Mouse (Mus musculus) hindbrain, embryonic 16.5 days (tissue): ENCODE results near the gene Ctnnbip1. TPM values are rescaled to one million over a fixed set of nuclear protein-coding genes. Genes with fewer than 3 reads are reported as not detected.

Experiments used
- ATAC-seq: fragments of 200-750 bp; cut with Nextera tagmentation; 2 replicates; pipeline ENCODE4 v1.8.0; 2017; ENCODE audit warnings: moderate TSS enrichment, moderate library complexity
- H3K27ac ChIP-seq: fragments of 300-500 bp; sonication (generic); 2 replicates; pipeline ENCODE4 v1.5.1; 2014; ENCODE audit warnings: low read depth, mild to moderate bottlenecking, control low read depth, low read length, moderate library complexity
- H3K27me3 ChIP-seq: fragments of 300-500 bp; sonication (generic); replicated peaks from 2 replicates; pipeline ENCODE4 v1.6.1; 2014; ENCODE audit warnings: low read length; ENCODE audit not compliant: control insufficient read depth, insufficient read depth
- H3K36me3 ChIP-seq: fragments of 300-500 bp; sonication (generic); 2 replicates; pipeline ENCODE4 v1.6.1; 2014; ENCODE audit warnings: mild to moderate bottlenecking, low read length, moderate library complexity, mixed read lengths; ENCODE audit not compliant: control insufficient read depth, insufficient read depth
- H3K4me1 ChIP-seq: fragments of 300-500 bp; sonication (generic); 2 replicates; pipeline ENCODE4 v1.6.1; 2014; ENCODE audit warnings: low read depth, low read length; ENCODE audit not compliant: control insufficient read depth, insufficient read depth
- H3K4me2 ChIP-seq: fragments of 300-500 bp; sonication (generic); 2 replicates; pipeline ENCODE4 v1.6.1; 2014; ENCODE audit warnings: mild to moderate bottlenecking, low read length, control low read depth, moderate library complexity
- H3K4me3 ChIP-seq: fragments of 300-500 bp; sonication (generic); 2 replicates; pipeline ENCODE4 v1.5.1; 2014; ENCODE audit warnings: mild to moderate bottlenecking, low read length, control low read depth, moderate library complexity
- H3K9ac ChIP-seq: fragments of 300-500 bp; sonication (generic); 2 replicates; pipeline ENCODE4 v1.6.1; 2014; ENCODE audit warnings: low read depth, mild to moderate bottlenecking, control low read depth, low read length, moderate library complexity
- H3K9me3 ChIP-seq: fragments of 300-500 bp; sonication (generic); 2 replicates; pipeline ENCODE4 v1.6.1; 2014; ENCODE audit warnings: mild to moderate bottlenecking, low read length, moderate library complexity; ENCODE audit not compliant: control insufficient read depth
- WGBS: fragments of 180-500 bp; shearing (Covaris S2); extraction: QIAGEN DNeasy Blood & Tissue Kit; methylation state at CpG from one replicate; pipeline ENCODE4 v1.1.7; 2014; 5-methylcytosine and 5-hydroxymethylcytosine counted together
- polyA plus RNA-seq: library from polyadenylated mRNA; unstranded; fragments of >200 nt; fragmentation: Nextera tagmentation; extraction: Ambion mirVana; gene quantifications from 2 replicates; pipeline ENCODE4 v1.2.1, GENCODE M21; 2015

Ctnnbip1 gene
- polyA plus RNA-seq, 1 experiment from 2014 or later: 106 TPM

GRCm38 (mm10) chr4:149491151-149491550 lies 26.9 kb upstream of the Ctnnbip1 start:
- ATAC-seq: no peak
- Histone ChIP-seq H3K36me3 (peaks cover 31% of the 10 kb centered on the region), H3K4me3 (no peak overlapping the region), H3K4me2 (no peak overlapping the region), H3K4me1 (peaks cover 9% of the 10 kb centered on the region), H3K27ac (no peak overlapping the region), H3K9ac (no peak overlapping the region), H3K27me3 (no peaks in the 10 kb centered on the region), H3K9me3 (no peaks in the 10 kb centered on the region)
- WGBS: 98% methylated on average over 3 of the region's 3 CpGs

GRCm38 (mm10) chr4:149496612-149497011 lies 21.4 kb upstream of the Ctnnbip1 start:
- H3K4me2 ChIP-seq: no peak overlapping the region
- H3K4me3 ChIP-seq: no peak overlapping the region
- no peaks in the 10 kb centered on the region for H3K4me1 ChIP-seq
- WGBS: 2% methylated on average over 2 of the region's 2 CpGs
- H3K27ac ChIP-seq: peak overlapping the region; percentile 45; the same call in 1 of the 2 replicates
- no peak overlapping the region for H3K9ac ChIP-seq
- peak; percentile 85 for ATAC-seq
- peaks cover 17% of the 10 kb centered on the region; the same call in 1 of the 2 replicates for H3K36me3 ChIP-seq
- no peaks in the 10 kb centered on the region for H3K27me3 ChIP-seq
- H3K9me3 ChIP-seq: no peaks in the 10 kb centered on the region

GRCm38 (mm10) chr4:149498901-149499300 lies 19.1 kb upstream of the Ctnnbip1 start:
- H3K9me3 ChIP-seq: no peaks in the 10 kb centered on the region
- no peak overlapping the region for H3K4me2 ChIP-seq
- H3K27ac ChIP-seq: no peak overlapping the region
- no peaks in the 10 kb centered on the region for H3K4me1 ChIP-seq
- 87% methylated on average over 8 of the region's 8 CpGs for WGBS
- H3K27me3 ChIP-seq: no peaks in the 10 kb centered on the region
- H3K9ac ChIP-seq: no peak overlapping the region
- no peak for ATAC-seq
- H3K36me3 ChIP-seq: peaks cover 14% of the 10 kb centered on the region; the same call in 1 of the 2 replicates
- no peak overlapping the region for H3K4me3 ChIP-seq

- Histone ChIP-seq H3K27me3 (no peaks in the 10 kb centered on the region), H3K27ac (no peak overlapping the region), H3K9me3 (no peaks in the 10 kb centered on the region), H3K9ac (no peak overlapping the region), H3K4me2 (no peak overlapping the region), H3K4me3 (no peak overlapping the region), H3K36me3 (peaks cover 14% of the 10 kb centered on the region; the same call in 1 of the 2 replicates), H3K4me1 (no peaks in the 10 kb centered on the region)
- WGBS: 66% methylated on average over 5 of the region's 5 CpGs
- no peak for ATAC-seq
Observed at GRCm38 (mm10) chr4:149499790-149500189, 18.2 kb upstream of the Ctnnbip1 start.

- Histone ChIP-seq H3K4me1 (no peaks in the 10 kb centered on the region), H3K36me3 (no peaks in the 10 kb centered on the region), H3K9ac (no peak overlapping the region), H3K27me3 (no peaks in the 10 kb centered on the region), H3K9me3 (no peaks in the 10 kb centered on the region), H3K4me2 (no peak overlapping the region), H3K4me3 (no peak overlapping the region), H3K27ac (no peak overlapping the region)
- WGBS: 80% methylated on average over 5 of the region's 5 CpGs
- ATAC-seq: no peak
Observed at GRCm38 (mm10) chr4:149504363-149504762, 13.7 kb upstream of the Ctnnbip1 start.

GRCm38 (mm10) chr4:149504858-149505257 lies 13.2 kb upstream of the Ctnnbip1 start:
- 21% methylated on average over 3 of the region's 3 CpGs for WGBS
- no peak for ATAC-seq
- H3K36me3 ChIP-seq: no peaks in the 10 kb centered on the region
- no peaks in the 10 kb centered on the region for H3K4me1 ChIP-seq
- no peak overlapping the region for H3K27ac ChIP-seq
- no peaks in the 10 kb centered on the region for H3K27me3 ChIP-seq
- no peak overlapping the region for H3K9ac ChIP-seq
- H3K4me2 ChIP-seq: no peak overlapping the region
- no peaks in the 10 kb centered on the region for H3K9me3 ChIP-seq
- H3K4me3 ChIP-seq: no peak overlapping the region

GRCm38 (mm10) chr4:149505261-149505967 lies 12.6 kb upstream of the Ctnnbip1 start:
- Histone ChIP-seq H3K27ac (no peak overlapping the region), H3K36me3 (no peaks in the 10 kb centered on the region), H3K4me2 (no peak overlapping the region), H3K9ac (no peak overlapping the region), H3K4me1 (no peaks in the 10 kb centered on the region), H3K27me3 (no peaks in the 10 kb centered on the region), H3K9me3 (no peaks in the 10 kb centered on the region), H3K4me3 (no peak overlapping the region)
- ATAC-seq: peak; percentile 42; the same call in 1 of the 2 replicates
- 60% methylated on average over 14 of the region's 15 CpGs for WGBS

- Histone ChIP-seq H3K9me3 (no peaks in the 10 kb centered on the region), H3K27me3 (no peaks in the 10 kb centered on the region), H3K36me3 (no peaks in the 10 kb centered on the region), H3K4me3 (no peak overlapping the region), H3K9ac (no peak overlapping the region), H3K4me1 (0 out of 2 replicates have a peak, but pooled peaks cover 2% of the 10 kb centered on the region), H3K27ac (no peak overlapping the region), H3K4me2 (no peak overlapping the region)
- ATAC-seq: no peak
- WGBS: 94% methylated on average over 3 of the region's 3 CpGs
Observed at GRCm38 (mm10) chr4:149506904-149507303, 11.1 kb upstream of the Ctnnbip1 start.

GRCm38 (mm10) chr4:149511221-149511646 lies 6.8 kb upstream of the Ctnnbip1 start:
- Histone ChIP-seq H3K9ac (no peak overlapping the region), H3K4me3 (no peak overlapping the region), H3K9me3 (no peaks in the 10 kb centered on the region), H3K27ac (peak overlapping the region; percentile 40; the same call in 1 of the 2 replicates), H3K4me2 (no peak overlapping the region), H3K27me3 (no peaks in the 10 kb centered on the region), H3K4me1 (0 out of 2 replicates have a peak, but pooled peaks cover 2% of the 10 kb centered on the region), H3K36me3 (no peaks in the 10 kb centered on the region)
- no peak for ATAC-seq
- 22% methylated on average over 6 of the region's 6 CpGs for WGBS
